Mouse (Mus musculus) layer of hippocampus, postnatal 10 days (tissue): Measurements from ENCODE around the gene H2al1m. TPM values are rescaled to one million over a fixed set of nuclear protein-coding genes. Genes with fewer than 3 reads are reported as not detected.
"Not testable (repeated sequence)": the region's sequence is repeated elsewhere in the genome, so short reads cannot be mapped to it uniquely, and the experiment has no call there.

Experiments used
- DNase-seq, 2 experiments: peaks; one replicate each; pipeline ENCODE4 v3.0.0; 2021; ENCODE audit warnings: low spot score in 2 of 2
- long read RNA-seq: library from polyadenylated mRNA; stranded (forward); transcript quantifications from one replicate; pipeline ENCODE4 v2.0.0, GENCODE M21; 2023
- total RNA-seq, 2 experiments: library from RNA; stranded (reverse); gene quantifications; 2 replicates each; pipeline ENCODE4 v1.2.3; 2021

Gene H2al1m
- total RNA-seq, result not detected
- long read RNA-seq, result 0 reads

- DNase-seq, result not testable (repeated sequence)
Measured at GRCm38 (mm10) chrX:9283464-9283863, at the start of gene H2al1m. H2al1m (plus strand) TSS chrX:9283764.

- DNase-seq, result no peak
Measured at GRCm38 (mm10) chrX:9240737-9241591, 42.6 kb upstream of the H2al1m start.

GRCm38 (mm10) chrX:9243381-9243864 lies 40.1 kb upstream of the H2al1m start:
- DNase-seq, result no peak

- peak in 1 of 2 experiments; percentile 9 for DNase-seq
Measured at GRCm38 (mm10) chrX:9244603-9245336, 38.8 kb upstream of the H2al1m start.

GRCm38 (mm10) chrX:9248911-9249310 lies 34.7 kb upstream of the H2al1m start:
- no peak for DNase-seq

GRCm38 (mm10) chrX:9253990-9254389 lies 29.6 kb upstream of the H2al1m start:
- no peak for DNase-seq

GRCm38 (mm10) chrX:9254901-9255300 lies 28.7 kb upstream of the H2al1m start:
- DNase-seq, result no peak

- DNase-seq, result no peak
Measured at GRCm38 (mm10) chrX:9256766-9257165, 26.8 kb upstream of the H2al1m start, which contains the start of gene Gm14862. Gm14862 (minus strand) TSS chrX:9256899.

- DNase-seq, result no peak
Measured at GRCm38 (mm10) chrX:9257831-9258230, 25.7 kb upstream of the H2al1m start.

- DNase-seq, result no peak
Measured at GRCm38 (mm10) chrX:9259267-9259666, 24.3 kb upstream of the H2al1m start.

- DNase-seq, result no peak
Measured at GRCm38 (mm10) chrX:9271112-9271511, 12.5 kb upstream of the H2al1m start.

- DNase-seq, result no peak
Measured at GRCm38 (mm10) chrX:9271947-9272459, 11.6 kb upstream of the H2al1m start.

- DNase-seq, result peak; percentile 24 to 53
Measured at GRCm38 (mm10) chrX:9272460-9273361, 10.9 kb upstream of the H2al1m start, which contains the start of gene Xk. Xk (plus strand) TSS chrX:9272756.

- DNase-seq, result no peak
Measured at GRCm38 (mm10) chrX:9273377-9274002, 10.1 kb upstream of the H2al1m start.

GRCm38 (mm10) chrX:9274321-9274720 lies 9.2 kb upstream of the H2al1m start:
- DNase-seq, result no peak

GRCm38 (mm10) chrX:9293140-9293829 lies 9.7 kb downstream of the H2al1m start:
- DNase-seq, result not testable (repeated sequence)

GRCm38 (mm10) chrX:9298413-9298864 lies 14.9 kb downstream of the H2al1m start:
- no peak for DNase-seq

GRCm38 (mm10) chrX:9302791-9303190 lies 19.2 kb downstream of the H2al1m start:
- no peak for DNase-seq

- DNase-seq, result no peak
Measured at GRCm38 (mm10) chrX:9303455-9303854, 19.9 kb downstream of the H2al1m start.
